Mouse (Mus musculus) spleen, postnatal 36 days (tissue): Measurements from ENCODE around the gene Kif16b.

ENCODE experiments used
- DNase-seq, 2 experiments: peaks; one replicate each; pipeline ENCODE4 v3.0.0; 2022; ENCODE audit warnings: low spot score in 2 of 2, mixed read lengths in 1 of 2

The Kif16b gene

DNA sequence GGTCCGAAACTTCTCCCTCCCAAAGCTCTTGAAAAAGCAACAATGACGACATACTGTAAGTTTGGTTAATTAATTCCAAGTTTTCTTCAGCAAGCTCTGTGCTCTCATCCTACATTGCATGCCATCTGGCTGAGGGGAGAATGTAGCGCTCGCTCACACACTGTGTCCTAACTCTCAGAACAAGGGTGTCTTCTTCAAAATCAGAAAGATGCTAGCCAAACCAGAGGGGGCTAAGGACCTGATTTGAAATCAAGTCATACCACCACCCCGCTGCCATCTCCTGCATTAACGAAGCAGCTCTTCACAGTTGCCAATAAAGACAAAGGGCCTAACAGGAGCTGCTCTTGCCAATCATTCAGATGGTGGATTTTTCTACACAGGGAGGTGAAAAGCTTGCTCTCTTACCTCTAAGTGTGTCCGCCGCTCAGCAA lies 253.3 kb downstream of the Kif16b start:
- no peak for DNase-seq

DNA sequence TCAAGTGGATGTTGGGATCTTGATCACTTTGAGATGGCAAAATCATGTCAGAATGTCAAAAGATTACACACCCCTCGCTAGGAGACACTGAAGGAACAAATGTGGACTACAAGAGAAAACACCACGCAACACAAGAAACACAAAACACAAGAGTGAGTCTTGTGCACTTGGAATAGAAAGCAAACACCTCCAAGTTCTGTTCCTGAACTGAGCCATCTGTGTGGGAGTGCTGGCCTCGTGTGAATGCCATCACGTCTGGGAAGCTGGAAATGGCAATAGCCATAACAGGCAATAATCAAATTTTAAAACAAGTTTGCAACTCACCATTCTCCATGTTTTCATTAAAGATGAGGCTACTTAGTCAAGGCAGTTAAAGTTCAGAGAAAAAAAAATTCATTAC lies 254.5 kb downstream of the Kif16b start:
- no peak for DNase-seq

DNA sequence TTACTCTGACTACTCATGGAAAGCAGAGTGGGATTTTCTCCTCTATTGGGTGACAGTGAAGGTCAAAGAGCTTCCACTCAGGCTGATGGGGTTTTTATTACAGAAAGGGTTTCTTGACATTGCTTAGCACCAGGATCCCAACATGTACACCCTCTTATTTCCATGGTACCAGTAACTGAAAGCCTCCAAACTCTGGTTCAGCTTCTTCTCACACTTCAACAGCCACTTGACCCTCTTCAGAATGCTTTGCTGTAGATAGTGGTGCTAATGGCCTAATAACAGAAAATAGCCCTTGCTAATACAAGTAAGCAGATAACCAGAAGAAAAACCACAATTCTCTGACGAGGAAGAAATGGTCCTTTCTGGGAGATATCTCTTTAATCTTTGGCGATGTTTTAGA lies 259.6 kb downstream of the Kif16b start:
- no peak for DNase-seq

DNA sequence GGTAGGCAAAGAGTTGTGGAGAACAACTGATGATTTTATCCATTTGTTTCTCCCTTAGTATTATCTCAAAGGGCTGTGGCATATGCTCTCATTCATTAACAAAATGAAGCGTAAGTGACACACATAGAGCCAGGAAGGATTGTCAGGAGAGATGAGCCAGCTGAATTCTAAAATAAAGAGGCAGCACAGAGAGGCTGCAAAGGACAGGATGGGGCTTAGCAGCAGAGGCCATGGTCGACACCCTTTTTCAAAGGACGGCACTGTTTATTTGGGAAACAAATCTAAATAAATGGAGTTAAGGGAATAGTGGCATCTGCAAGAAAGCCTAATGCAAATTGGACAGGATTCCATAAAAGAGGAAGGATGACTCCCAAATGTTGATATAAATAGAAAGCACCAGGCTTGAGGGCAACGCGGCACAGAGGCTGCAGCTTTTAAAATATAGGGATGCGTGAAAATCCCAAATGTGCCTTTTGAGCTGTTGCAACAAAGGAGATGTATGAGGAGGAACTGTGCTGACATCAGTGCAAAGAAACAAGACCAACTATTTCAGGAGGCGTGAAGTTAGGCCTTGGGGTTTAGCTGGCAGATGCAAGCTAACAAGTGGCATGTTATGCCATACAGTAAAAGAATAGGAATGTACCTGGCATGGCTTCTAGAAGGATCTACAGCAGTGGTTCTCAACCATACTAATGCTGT lies 265.6 kb downstream of the Kif16b start:
- no peak for DNase-seq

GRCm38 (mm10) chr2:142633996-142634559 lies 267.3 kb downstream of the Kif16b start:
- no peak for DNase-seq

DNA sequence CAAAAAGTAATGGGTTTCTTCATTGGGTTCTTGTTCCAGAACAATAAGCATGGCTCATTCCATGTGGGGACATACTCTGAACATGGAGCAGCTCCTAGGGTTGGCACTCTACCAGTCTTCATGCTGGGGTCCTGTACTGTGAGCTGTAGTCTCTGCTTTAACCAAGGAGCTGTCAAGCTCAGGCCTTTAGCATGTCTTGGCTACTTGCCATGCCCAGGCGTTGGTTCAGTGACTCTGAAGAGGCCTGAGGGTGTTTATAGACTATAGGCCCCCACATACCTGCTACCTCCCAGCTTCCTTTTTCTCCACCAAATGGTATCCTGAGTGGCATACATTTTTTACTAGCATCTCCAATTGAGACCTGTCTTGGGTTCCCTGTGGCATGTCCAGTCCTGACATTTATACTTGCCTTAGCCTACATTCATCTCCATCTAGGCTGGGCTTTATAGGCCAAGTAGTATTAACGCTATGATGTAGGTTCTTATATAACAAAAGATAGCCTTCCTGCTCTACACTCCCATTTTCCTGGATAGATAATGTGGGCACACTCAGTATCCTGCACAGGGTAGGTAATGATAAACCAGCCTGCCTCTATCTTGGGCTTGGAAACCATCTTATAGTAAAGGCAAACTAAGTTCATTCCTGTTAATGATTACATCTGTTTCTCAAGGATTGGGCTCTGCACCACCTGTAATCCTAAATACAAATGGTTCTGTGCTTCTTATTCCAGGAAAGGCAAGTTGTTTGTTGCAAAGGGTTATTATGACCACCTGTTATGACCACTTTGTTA lies 271.6 kb downstream of the Kif16b start:
- DNase-seq = no peak

- no peak for DNase-seq
These were observed 275.6 kb downstream of the Kif16b start for GRCm38 (mm10) chr2:142625756-142626155.

DNA sequence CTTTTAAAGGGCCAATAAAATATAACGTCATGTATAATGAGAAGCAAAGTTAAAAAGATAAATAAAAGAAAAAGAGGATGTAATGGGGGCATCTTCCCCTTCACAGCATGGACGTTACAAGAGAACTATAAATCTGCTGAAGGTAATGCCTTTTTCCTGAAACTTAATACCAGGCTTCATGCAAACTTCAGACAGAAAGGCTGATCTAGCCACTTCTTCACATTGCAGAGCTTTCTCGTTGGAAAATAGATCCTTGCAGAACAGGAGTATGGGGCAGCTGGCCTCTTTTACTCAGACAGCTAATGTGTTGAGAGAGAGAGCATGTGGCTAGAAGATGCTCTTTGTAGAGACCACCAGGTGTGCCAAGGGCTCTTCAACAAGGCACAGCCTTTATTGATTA lies 276.2 kb downstream of the Kif16b start:
- DNase-seq = no peak

DNA sequence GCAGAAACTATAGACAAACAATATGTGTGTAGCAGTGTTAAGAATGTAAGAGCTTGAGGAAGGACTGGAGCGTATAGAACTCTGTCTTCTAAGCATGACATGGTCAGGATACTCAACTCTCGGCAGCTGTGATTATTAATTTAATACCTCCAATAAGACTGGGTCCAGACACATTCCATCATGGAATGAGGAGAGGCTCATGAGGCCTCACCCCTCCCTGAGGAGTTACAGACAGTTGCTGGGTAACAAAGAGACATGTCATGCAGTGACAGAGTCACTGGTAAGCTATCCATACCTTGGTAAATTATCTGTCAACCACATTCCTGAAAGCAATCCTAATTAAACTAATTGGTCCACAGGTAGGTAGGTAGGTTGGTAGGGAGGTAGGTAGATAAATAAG lies 277.1 kb downstream of the Kif16b start:
- no peak for DNase-seq

DNA sequence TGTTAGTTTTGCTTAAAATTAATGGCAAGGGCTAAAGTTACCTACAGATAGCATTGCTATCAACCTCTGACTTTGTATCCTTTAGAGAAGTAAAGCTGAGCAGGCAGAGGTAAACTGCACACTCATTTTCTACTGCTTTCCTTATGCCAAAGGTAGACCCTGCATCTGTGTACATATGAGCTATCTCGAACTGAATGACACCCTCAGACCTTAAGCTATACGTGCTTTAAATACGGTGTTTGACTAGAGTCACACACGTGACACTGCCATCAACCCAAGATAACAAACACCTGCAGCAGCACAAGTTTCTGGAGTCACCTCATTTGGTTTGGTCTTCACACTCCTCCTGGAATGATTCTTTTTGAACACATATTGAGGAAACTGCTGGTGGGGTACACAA lies 280.2 kb downstream of the Kif16b start:
- DNase-seq = no peak

DNA sequence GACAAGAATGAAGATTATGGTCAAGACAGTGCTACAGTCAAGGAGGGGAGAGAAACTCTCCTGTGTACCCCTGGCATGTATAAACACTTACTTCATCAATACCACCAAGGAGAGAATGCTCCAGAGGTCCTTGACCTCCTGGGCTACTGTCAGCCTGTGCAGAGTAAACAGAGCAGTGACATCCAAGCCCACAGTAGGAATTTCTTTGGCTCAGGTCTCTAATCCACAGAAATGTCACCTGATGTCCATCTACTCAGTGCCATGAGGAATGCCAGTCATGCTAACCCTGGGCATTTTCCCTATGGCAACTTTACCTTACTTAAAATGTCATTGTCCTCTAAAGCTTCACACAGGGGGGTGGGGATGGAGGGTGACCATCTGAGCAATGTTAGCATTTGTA lies 281.4 kb downstream of the Kif16b start:
- DNase-seq = no peak

DNA sequence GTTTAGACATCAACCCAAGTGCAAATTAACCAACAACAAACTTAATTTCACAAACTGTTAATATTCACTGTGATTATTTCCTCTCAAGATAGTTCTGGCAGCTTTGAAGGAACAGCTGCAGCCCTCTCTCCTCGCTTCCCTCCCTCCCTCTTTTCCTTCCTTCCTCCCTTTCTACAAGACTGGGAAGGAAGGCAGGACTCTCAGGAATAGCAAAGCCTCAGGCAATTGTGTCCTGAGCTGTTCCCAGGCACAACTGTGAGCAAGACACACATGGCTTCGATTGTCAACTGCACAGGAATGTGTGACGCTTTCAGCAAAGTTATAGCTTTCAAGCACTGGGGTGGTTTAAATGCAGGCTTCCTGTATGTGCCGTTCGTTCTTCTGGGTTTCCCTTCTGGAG lies 286.8 kb downstream of the Kif16b start:
- DNase-seq = no peak

DNA sequence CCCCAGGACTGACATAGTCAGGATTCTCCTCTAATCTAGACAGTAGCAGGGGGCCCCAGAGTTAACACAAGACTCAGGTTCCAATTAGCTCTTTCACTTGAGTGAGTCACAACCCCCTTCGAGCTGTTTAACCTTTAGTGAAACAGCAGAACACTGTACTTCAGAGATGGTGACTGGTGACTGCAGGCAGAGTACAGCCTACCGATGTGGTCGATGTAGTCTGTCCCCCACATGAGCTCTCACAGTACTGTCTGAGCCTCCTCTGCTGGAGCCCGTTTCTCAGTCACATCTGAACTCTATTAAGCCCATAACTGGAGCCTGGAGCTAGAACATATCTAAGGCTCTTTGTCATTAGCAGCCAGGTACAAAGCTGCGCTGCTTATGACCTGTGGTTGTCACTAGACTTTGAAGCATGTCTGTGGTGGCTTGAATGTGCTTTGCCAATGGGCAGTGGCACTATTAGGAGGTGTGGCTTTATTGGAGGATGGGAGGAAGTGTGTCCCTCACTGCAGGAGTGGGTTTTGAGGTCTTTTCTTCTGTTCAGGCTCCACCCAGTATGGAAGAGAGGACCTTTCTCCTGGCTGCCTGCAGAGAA lies 288.9 kb downstream of the Kif16b start:
- DNase-seq = no peak

- peak; percentile 46 to 47 for DNase-seq
These were observed 290.2 kb downstream of the Kif16b start for GRCm38 (mm10) chr2:142611113-142611512.

GRCm38 (mm10) chr2:142610206-142610605 lies 291.1 kb downstream of the Kif16b start:
- no peak for DNase-seq

DNA sequence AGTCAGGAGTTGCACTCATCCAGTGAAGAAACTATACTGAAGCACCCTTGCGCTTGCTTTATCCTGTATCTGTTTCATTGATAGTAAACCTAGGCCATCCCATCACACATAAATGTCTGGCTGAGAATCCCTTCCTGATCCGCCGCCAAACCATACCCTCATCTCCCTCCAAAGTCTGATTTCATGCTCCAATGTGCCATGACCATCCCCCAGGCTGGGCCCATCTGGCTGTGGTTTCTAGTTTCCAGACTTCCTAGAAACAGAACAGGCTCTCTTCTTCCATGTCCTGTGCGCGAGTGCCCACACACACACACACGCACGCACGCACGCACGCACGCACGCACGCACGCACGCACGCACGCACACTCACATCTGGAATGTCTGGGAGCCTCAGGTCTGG lies 292.6 kb downstream of the Kif16b start:
- DNase-seq = no peak

DNA sequence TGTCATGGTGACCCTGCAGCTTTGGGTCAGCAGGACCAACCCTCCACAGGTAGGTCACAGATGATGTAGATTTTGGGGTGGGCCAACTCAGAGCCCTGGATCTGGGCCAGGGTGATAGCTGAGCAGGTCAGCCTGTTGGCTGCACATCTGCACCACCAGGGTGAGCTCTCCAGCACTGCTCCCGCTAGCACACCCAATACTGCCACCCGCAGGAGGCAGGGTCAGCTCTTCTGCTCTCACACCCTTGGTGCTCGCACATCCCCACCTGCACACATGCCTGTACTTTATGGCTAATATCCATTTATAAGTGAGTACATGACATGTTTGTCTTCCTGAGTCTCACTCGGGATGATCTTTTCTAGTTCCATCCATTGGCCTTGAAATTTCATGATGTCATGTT lies 296.6 kb downstream of the Kif16b start:
- DNase-seq = no peak

- no peak for DNase-seq
These were observed 298.1 kb downstream of the Kif16b start for GRCm38 (mm10) chr2:142603210-142603609.

- DNase-seq = no peak
These were observed 302.1 kb downstream of the Kif16b start for GRCm38 (mm10) chr2:142599235-142599634.

DNA sequence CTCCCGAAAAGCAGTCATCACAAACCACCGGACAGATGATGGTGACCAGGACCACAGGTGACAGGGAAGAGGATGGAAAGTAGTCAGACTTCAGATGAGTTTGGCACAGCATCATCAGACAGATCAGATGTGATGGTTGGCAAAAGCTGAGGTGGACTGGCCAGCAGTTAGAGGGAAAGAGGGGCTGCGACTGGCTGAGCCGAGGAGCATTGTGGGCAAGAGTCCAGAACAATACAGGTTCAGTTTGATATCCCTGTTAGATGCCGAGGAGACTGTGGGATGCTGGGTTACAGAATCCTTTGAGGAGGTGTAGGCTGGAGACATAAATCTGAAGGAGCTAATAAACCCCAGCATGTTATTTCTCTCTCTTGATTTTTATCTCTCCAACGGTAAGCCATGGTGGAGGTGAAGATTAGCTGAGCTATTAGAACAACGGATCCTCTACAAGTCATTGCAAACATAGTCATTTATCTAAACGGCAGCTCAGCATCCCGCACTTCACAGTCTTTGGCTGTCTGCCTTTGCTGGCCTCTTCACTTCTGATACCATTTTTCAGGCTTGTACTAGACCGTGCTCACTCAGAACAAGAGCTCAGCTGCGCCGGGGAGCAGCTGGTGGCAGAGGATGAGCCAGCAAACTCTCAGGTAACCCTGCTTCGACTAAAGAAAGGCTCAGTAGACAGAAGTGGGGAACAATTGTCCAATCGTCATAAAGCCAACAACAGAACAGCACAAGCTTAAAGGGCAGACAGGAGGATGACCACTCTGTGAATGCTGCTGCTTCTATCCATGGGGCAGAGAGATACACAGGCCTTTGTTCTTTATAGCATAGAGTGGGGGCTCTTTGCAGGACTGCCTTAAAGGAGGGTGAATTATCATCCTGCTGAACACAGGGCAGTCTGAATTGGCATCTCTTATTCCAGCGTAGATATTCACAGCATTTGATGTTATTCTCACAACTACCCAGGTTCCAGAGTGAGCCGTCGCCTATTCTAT lies 304.9 kb downstream of the Kif16b start:
- DNase-seq = no peak

DNA sequence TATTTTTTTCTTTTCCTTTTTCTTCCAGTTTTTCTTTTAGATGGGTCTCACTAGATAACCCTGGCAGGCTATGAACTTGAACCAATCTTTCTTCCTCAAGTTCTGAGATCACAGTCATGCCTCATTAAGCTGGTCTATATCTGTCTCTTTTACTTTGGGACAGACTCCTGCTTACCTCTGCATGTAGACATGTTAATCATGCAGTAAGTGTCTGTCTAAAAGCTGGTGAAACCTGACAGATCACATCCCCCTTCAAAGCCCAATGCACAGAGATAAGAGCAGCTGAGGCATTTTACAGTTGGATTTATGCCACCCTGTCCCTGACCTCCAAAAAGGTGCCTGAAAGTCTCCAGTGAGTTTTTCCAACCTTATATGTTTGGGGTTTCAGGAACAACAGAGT lies 310.4 kb downstream of the Kif16b start:
- no peak for DNase-seq
